Mouse (Mus musculus): ENCODE measurements at regions not wholly inside any gene's neighbourhood (a gene's known extent, or its start where the extent isn't known, plus 50 kb on each side); places are given as distances from the start of the nearest gene placed in this dataset.

DNA sequence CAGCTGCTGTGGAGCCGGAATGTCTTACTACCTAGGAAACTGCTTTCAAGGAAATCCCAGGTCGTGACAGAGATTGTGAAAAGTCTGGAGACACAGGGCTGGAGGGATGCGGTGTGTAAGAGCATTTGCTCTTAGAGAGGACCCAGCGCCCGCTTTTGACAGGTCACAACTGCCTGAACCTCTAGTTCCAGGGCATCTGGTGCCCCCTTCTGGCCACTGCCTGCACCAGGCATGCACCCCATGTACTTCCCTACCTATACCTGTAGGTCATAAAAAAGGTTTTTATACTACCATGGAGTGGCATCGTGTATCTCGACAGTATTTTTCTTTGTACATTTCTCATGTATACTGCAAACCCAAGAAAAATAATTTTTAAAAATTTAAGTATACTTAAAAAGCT is 314.0 kb downstream of the Bbx start:
- TF ChIP-seq CTCF (IDR thresholded peaks at IDR 0.05; ENCODE audit: extremely low read depth, insufficient read depth, low read length) (no peak), POLR2A (IDR thresholded peaks at IDR 0.05; ENCODE audit: extremely low read depth, insufficient read depth, low read length) (no peak)

Data from cortical plate, adult 2 months (tissue).